Mouse (Mus musculus): ENCODE results near the gene Thyn1. TPM values are rescaled to one million over a fixed set of nuclear protein-coding genes. Genes with fewer than 3 reads are reported as not detected.

Thyn1 gene
- polyA plus RNA-seq (2011; ENCODE audit: insufficient read depth, insufficient read length, low replicate concordance, missing spikeins), result 23.6 and 42.5 TPM in 2 replicates

DNA sequence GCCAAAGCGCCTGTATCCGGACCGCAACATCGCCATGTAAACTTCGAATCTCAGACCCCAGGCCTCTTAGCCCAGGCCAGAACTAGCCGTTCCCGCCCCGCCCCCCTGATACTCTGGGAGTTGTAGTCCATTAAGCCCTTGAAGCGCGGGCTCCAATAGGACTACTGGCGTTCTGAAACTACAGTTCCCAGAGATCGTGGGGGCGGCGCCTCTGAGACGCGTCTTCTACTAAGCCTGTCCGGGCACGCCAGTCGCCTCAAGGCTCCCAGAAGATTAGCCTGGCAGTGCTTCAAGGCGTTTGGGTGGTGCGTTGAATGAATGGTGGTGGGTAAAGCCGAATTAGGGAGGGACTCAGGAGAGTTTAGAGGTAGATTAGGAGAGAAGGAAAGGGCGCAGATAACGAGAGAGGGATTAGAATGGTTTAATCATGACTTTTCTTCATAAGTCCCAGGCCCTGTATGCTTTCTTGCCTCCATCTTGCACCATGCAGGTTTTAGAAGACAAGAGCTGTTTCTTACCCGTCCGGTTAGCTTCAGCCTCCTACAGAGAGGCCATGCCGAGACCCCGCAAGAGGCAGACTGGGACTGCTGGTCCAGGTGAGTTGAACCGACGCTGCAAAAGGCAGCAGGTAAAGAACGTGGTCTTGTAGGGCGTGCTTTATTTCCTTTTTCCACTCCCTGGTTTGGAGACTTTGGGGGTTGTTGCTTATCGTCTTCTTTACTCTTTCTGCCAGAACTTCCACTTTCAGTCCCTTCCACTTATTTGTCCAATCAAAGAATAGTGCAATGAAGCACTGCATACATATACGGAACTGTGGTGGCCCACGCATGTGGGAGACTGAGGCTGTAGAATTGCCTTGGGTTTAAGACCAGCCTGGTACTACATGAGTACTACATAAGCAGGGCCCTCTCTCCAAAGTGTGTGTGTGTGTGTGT is at the start of gene Thyn1, which contains the start of gene Acad8:
TSS of gene Thyn1 (plus strand) at position 250 of the 935 bp plus-strand sequence.
TSS of gene Acad8 (minus strand) at position 106 of the 935 bp plus-strand sequence.
- WGBS, result under 1% methylated on average over 35 of the region's 35 CpGs

DNA sequence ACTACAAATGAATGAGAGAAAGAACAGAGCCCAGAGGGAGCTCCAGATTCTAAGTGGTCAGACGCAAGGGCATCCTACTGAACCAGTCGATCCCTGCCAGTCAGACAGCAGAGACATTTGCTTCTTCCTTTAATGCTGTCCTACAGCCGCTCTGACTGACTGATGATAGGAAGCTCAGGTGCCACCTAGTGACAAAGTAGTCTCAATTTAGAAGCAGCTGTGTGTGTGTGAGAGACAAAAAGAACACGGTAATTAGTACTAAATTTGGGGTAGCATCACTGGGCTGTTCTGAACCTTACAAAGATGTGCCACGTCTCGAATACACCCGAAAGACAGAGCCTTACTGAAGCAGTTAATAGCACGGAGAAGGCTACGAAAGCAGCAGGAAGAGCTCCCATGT is 21.8 kb upstream of the Thyn1 start:
- Histone ChIP-seq H3K27ac (ENCODE audit: control insufficient read depth, insufficient read depth, low read depth, low read length, poor library complexity) (no peak overlapping the region), H3K4me1 (ENCODE audit: control insufficient read depth, insufficient read depth, low read length) (no peaks in the 10 kb centered on the region), H3K4me3 (replicated peaks; ENCODE audit: control insufficient read depth, low read depth, low read length) (no peak overlapping the region)
- TF ChIP-seq CTCF (IDR thresholded peaks at IDR 0.05; ENCODE audit: control insufficient read depth, insufficient read depth, low read length) (no peak), POLR2A (IDR thresholded peaks at IDR 0.05; ENCODE audit: borderline replicate concordance, control insufficient read depth, low read depth, low read length) (no peak)
- WGBS, result 88% methylated on average over 9 of the region's 9 CpGs

More for the DNA sequence above, at the start of gene Thyn1, which contains the start of gene Acad8:
- H3K27ac ChIP-seq (ENCODE audit: control insufficient read depth, insufficient read depth, low read depth, low read length, poor library complexity), result peak within 1 kb of the TSS; percentile 12
- peak within 1 kb of the TSS; percentile 90 for H3K4me3 ChIP-seq (replicated peaks; ENCODE audit: control insufficient read depth, low read depth, low read length)
- TF ChIP-seq CTCF (IDR thresholded peaks at IDR 0.05; ENCODE audit: control insufficient read depth, insufficient read depth, low read length), result no peak
- TF ChIP-seq POLR2A (IDR thresholded peaks at IDR 0.05; ENCODE audit: borderline replicate concordance, control insufficient read depth, low read depth, low read length), result 0 out of 2 replicates have a peak, but pooled peaks have one; percentile 8
- H3K4me1 ChIP-seq (ENCODE audit: control insufficient read depth, insufficient read depth, low read length), result no peaks in the 10 kb centered on the region; the same call in 1 of the 2 replicates

DNA sequence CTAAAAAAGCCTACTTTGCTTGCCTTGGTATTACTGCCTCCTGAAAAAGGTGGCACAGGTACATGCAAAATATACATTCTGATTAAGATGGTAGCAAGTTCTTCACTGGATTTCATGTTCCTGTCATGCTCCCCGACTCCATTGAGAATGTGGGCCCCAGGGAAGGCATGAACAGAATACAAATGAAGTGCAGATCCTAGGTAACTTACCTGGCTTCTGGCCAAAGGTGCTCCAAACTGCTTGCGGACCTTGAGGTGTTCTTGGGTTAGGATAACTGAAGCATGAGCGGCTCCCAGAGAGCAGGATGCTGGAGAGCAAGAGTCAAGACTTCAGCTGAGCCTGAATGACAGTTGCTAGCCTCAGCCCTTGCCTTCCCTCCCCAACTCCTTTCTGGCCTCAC is 20.7 kb upstream of the Thyn1 start:
- no peak overlapping the region for H3K27ac ChIP-seq (ENCODE audit: control insufficient read depth, insufficient read depth, low read depth, low read length, poor library complexity)
- TF ChIP-seq CTCF (IDR thresholded peaks at IDR 0.05; ENCODE audit: control insufficient read depth, insufficient read depth, low read length) (no peak), POLR2A (IDR thresholded peaks at IDR 0.05; ENCODE audit: borderline replicate concordance, control insufficient read depth, low read depth, low read length) (no peak)
- no peak overlapping the region for H3K4me3 ChIP-seq (replicated peaks; ENCODE audit: control insufficient read depth, low read depth, low read length)
- no peaks in the 10 kb centered on the region for H3K4me1 ChIP-seq (ENCODE audit: control insufficient read depth, insufficient read depth, low read length)
- 84% methylated on average over 3 of the region's 3 CpGs for WGBS

DNA sequence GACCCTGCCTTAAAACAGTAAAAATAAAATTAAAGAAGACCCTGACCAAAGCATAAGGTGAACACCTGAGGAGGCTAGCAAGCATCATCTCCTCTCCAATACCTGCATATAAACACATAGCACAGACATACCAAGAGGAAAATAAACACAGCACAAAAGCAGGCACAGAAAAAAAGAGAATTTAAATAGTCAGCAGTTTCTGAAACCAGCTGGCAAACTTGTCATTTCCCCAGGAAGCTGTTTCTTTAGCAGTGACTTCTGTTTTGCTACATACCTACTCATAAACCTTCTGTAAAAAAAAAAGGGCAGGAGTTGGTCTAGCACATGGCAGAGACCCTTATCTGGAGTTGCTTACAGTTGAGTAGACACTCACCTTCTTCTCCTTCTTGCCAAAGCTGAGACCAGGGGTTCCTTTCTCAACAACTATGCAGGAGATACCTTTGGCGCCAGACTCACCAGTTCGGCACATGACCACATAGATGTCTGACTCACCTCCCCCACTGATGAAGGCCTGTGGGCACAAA is 14.4 kb upstream of the Thyn1 start:
- TF ChIP-seq POLR2A (IDR thresholded peaks at IDR 0.05; ENCODE audit: borderline replicate concordance, control insufficient read depth, low read depth, low read length) (no peak), CTCF (IDR thresholded peaks at IDR 0.05; ENCODE audit: control insufficient read depth, insufficient read depth, low read length) (no peak)
- Histone ChIP-seq H3K4me1 (ENCODE audit: control insufficient read depth, insufficient read depth, low read length) (no peaks in the 10 kb centered on the region), H3K27ac (ENCODE audit: control insufficient read depth, insufficient read depth, low read depth, low read length, poor library complexity) (no peak overlapping the region), H3K4me3 (replicated peaks; ENCODE audit: control insufficient read depth, low read depth, low read length) (no peak overlapping the region)
- WGBS, result 77% methylated on average over 2 of the region's 2 CpGs

DNA sequence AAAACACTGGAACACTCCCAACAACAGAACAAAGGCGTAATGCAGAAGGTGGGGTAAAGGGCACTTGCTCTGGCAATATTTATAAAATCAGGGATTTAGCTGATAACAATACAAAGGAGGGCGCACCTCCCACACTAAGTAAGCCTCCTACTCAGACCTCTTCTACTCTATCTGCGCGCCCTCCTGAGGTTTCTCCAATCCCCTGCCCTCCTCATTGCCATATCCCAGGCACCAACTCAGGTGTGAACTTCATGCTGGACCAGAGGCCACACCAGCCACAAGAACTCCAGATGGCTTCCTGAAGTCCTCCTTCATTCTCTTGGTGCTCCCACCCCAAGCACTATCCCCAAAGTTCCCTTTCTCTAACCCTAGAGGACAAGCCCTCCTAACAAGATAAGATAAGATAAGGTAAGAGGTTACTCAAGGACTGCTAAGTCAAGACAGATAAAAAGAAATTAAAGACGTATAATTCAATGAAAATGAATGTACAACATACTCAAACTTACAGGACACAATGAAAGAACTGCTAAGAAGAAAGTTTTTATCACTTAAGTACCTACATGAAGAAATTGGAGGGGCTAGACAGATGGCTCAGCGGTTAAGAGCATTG is 13.7 kb upstream of the Thyn1 start:
- Histone ChIP-seq H3K4me3 (replicated peaks; ENCODE audit: control insufficient read depth, low read depth, low read length) (no peak overlapping the region), H3K4me1 (ENCODE audit: control insufficient read depth, insufficient read depth, low read length) (no peaks in the 10 kb centered on the region), H3K27ac (ENCODE audit: control insufficient read depth, insufficient read depth, low read depth, low read length, poor library complexity) (no peak overlapping the region)
- TF ChIP-seq POLR2A (IDR thresholded peaks at IDR 0.05; ENCODE audit: borderline replicate concordance, control insufficient read depth, low read depth, low read length) (no peak), CTCF (IDR thresholded peaks at IDR 0.05; ENCODE audit: control insufficient read depth, insufficient read depth, low read length) (no peak)
- WGBS, result 81% methylated on average over 6 of the region's 6 CpGs

DNA sequence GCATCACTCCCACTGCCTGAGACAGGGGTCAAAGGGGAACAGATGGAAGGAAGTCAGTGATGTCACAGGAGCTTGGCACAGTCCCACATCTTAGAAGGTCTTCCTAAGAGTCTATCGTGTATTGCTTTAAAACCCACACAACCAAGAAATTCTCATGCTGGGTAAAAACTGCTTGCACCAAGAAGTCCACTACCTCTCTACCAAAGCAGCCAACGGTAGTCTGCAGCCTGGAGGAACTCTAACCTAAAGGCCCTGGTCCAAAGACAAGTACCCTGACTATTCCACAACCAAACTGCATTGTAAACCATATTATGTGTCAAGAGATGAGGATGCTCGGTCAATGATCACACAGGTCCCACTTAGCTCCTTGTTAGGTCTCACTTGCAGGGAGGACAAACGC is 9.3 kb upstream of the Thyn1 start:
- Histone ChIP-seq H3K4me1 (ENCODE audit: control insufficient read depth, insufficient read depth, low read length) (no peaks in the 10 kb centered on the region), H3K27ac (ENCODE audit: control insufficient read depth, insufficient read depth, low read depth, low read length, poor library complexity) (no peak overlapping the region), H3K4me3 (replicated peaks; ENCODE audit: control insufficient read depth, low read depth, low read length) (no peak overlapping the region)
- TF ChIP-seq POLR2A (IDR thresholded peaks at IDR 0.05; ENCODE audit: borderline replicate concordance, control insufficient read depth, low read depth, low read length) (no peak), CTCF (IDR thresholded peaks at IDR 0.05; ENCODE audit: control insufficient read depth, insufficient read depth, low read length) (no peak)
- 77% methylated on average over 4 of the region's 4 CpGs for WGBS

DNA sequence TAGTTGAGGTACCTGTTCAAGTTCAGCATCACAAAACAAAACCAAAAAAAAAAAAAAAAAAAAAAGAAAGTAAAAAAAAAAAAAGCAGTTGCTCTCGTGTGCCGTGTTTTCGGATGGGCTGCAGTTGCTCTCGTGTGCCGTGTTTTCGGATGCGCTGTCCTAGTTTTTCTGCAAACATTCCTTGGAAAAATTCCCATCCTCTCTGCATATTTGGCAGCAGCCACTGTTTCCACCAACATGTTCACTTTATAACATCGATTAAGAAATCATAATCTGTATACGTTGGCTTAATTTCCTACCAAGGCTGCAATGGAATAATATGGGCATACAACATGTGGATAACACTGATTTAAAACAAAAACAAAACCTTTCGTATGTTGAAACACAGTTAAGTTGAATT is 6.4 kb upstream of the Thyn1 start:
- H3K4me3 ChIP-seq (replicated peaks; ENCODE audit: control insufficient read depth, low read depth, low read length), result no peak overlapping the region
- no peak overlapping the region for H3K27ac ChIP-seq (ENCODE audit: control insufficient read depth, insufficient read depth, low read depth, low read length, poor library complexity)
- WGBS, result 84% methylated on average over 10 of the region's 10 CpGs
- H3K4me1 ChIP-seq (ENCODE audit: control insufficient read depth, insufficient read depth, low read length), result no peaks in the 10 kb centered on the region
- TF ChIP-seq POLR2A (IDR thresholded peaks at IDR 0.05; ENCODE audit: borderline replicate concordance, control insufficient read depth, low read depth, low read length), result no peak
- TF ChIP-seq CTCF (IDR thresholded peaks at IDR 0.05; ENCODE audit: control insufficient read depth, insufficient read depth, low read length), result no peak

DNA sequence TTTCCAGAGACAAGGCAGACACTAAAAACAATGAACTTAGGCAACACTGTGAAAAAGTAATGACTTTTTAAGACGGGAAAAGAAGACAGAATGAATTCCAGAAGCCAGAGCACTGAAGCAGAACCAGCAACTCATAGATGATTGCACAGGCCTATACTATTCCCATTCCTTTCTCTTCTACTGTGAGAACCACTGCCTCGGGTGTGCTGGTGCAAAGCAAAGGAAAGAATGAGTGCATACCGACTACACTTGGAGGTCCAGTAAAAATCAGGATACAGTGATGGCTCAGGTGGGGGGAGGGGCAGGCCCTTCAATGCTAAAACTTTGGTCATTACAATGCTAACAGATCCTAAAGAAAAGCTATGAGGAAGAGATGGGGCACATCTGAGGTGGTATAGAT is 5.6 kb upstream of the Thyn1 start:
- TF ChIP-seq CTCF (IDR thresholded peaks at IDR 0.05; ENCODE audit: control insufficient read depth, insufficient read depth, low read length) (no peak), POLR2A (IDR thresholded peaks at IDR 0.05; ENCODE audit: borderline replicate concordance, control insufficient read depth, low read depth, low read length) (no peak)
- no peaks in the 10 kb centered on the region for H3K4me1 ChIP-seq (ENCODE audit: control insufficient read depth, insufficient read depth, low read length)
- no peak overlapping the region for H3K27ac ChIP-seq (ENCODE audit: control insufficient read depth, insufficient read depth, low read depth, low read length, poor library complexity)
- no peak overlapping the region for H3K4me3 ChIP-seq (replicated peaks; ENCODE audit: control insufficient read depth, low read depth, low read length)
- WGBS, result 72% methylated on average over 3 of the region's 3 CpGs

Measured in bone marrow, adult 2 months (tissue).